ENCODE assay signal across 9 mouse cellular contexts in the genomic region with DNA sequence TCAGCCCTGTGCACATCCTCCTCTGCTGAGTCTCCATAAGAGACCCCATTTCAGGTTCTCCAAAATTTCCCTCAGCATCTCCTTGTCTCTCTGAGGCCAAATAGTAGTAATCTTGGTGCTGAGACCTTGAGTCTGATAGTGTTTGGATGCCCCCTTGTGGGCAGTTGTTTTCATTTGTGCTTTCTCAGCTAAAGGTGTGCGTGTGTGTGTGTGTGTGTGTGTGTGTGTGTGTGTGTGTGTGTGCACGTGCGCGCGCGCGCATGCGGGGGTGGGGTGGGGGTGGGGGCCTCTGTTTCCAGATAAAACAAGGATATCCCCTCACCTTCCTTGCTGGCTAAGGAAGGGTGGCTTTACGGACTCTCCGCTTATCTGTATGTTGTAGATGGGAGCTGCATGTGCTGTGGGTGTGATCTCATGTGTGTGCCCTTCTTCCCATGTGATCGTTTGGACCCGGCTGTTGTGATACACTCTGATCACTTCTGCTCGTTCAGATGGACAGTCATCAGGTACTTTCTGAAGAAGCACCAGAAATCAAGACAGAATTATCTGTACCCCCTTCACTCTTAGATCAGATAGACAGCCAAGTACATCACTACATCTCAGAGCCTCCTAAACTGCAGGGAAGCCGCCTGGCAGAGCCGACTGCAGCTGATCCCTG. TPM values are rescaled to one million over a fixed set of nuclear protein-coding genes. Genes with fewer than 3 reads are reported as not detected.
DNase-seq lines count a peak whose midpoint lies in the region; ATAC-seq lines count a peak whose summit lies in the region.
"Had no signal": no experiment of that assay in that cellular context is flagged by ENCODE, and none has a peak within 500 bp of the region (broad histone marks: within the 10 kb centered on the region; RNA-seq: fewer than 3 reads in every experiment).

No protein-coding gene starts in this region.

- no peaks in the 10 kb centered on the region for H3K27me3 ChIP-seq in forebrain, embryonic 14.5 days (replicated peaks; ENCODE audit: control insufficient read depth, insufficient read depth, low read length)
- H3K27me3 ChIP-seq in forebrain, embryonic 12.5 days, result no peaks in the 10 kb centered on the region; the same call in 1 of the 2 replicates
- H3K27me3 ChIP-seq in embryonic facial prominence, embryonic 15.5 days, result no peaks in the 10 kb centered on the region
- H3K27me3 ChIP-seq in kidney, embryonic 15.5 days, result no peaks in the 10 kb centered on the region

- WGBS in forebrain, embryonic 14.5 days, result 40% methylated on average over 15 of the region's 15 CpGs
- WGBS in forebrain, embryonic 12.5 days, result 39% methylated on average over 15 of the region's 15 CpGs
- WGBS in embryonic facial prominence, embryonic 15.5 days, result 24% methylated on average over 15 of the region's 15 CpGs
- 51% methylated on average over 15 of the region's 15 CpGs for WGBS in kidney, embryonic 15.5 days

- H3K4me2 ChIP-seq in forebrain, embryonic 14.5 days (ENCODE audit: low read length), result no peak overlapping the region
- no peak overlapping the region for H3K4me2 ChIP-seq in forebrain, embryonic 12.5 days
- H3K4me2 ChIP-seq in embryonic facial prominence, embryonic 15.5 days (replicated peaks), result 0 out of 2 replicates have a peak overlapping the region, but pooled peaks have one; percentile 4
- H3K4me2 ChIP-seq in kidney, embryonic 15.5 days, result no peak overlapping the region

- H3K9ac ChIP-seq in forebrain, embryonic 14.5 days (ENCODE audit: low read length), result no peak overlapping the region
- no peak overlapping the region for H3K9ac ChIP-seq in forebrain, embryonic 12.5 days
- H3K9ac ChIP-seq in embryonic facial prominence, embryonic 15.5 days, result no peak overlapping the region
- H3K9ac ChIP-seq in kidney, embryonic 15.5 days, result no peak overlapping the region

- peak; percentile 74 for DNase-seq in forebrain, embryonic 14.5 days (ENCODE audit: low spot score)
- DNase-seq in 3T3-L1 (ENCODE audit: low read depth, low spot score) (peak; percentile 91), R1 (ENCODE audit: low read depth, low spot score) (peak; percentile 73)
- DNase-seq in urinary bladder, postnatal 4 days (ENCODE audit: low spot score in 2 of 2), result no peak

- no peak overlapping the region for H3K4me3 ChIP-seq in forebrain, embryonic 14.5 days (ENCODE audit: low read depth, low read length)
- H3K4me3 ChIP-seq in forebrain, embryonic 12.5 days (replicated peaks), result no peak overlapping the region
- H3K4me3 ChIP-seq in embryonic facial prominence, embryonic 15.5 days (replicated peaks), result no peak overlapping the region
- no peak overlapping the region for H3K4me3 ChIP-seq in kidney, embryonic 15.5 days (replicated peaks)

- H3K4me1 ChIP-seq in forebrain, embryonic 14.5 days (ENCODE audit: control insufficient read depth, insufficient read depth, low read length), result peaks cover 3% of the 10 kb centered on the region; the same call in 1 of the 2 replicates
- H3K4me1 ChIP-seq in forebrain, embryonic 12.5 days, result peaks cover 21% of the 10 kb centered on the region
- peaks cover 78% of the 10 kb centered on the region for H3K4me1 ChIP-seq in embryonic facial prominence, embryonic 15.5 days
- peaks cover 49% of the 10 kb centered on the region for H3K4me1 ChIP-seq in kidney, embryonic 15.5 days

- no peaks in the 10 kb centered on the region for H3K36me3 ChIP-seq in forebrain, embryonic 14.5 days (ENCODE audit: control insufficient read depth, insufficient read depth, low read length)
- H3K36me3 ChIP-seq in forebrain, embryonic 12.5 days (replicated peaks), result no peaks in the 10 kb centered on the region
- no peaks in the 10 kb centered on the region for H3K36me3 ChIP-seq in embryonic facial prominence, embryonic 15.5 days
- no peaks in the 10 kb centered on the region for H3K36me3 ChIP-seq in kidney, embryonic 15.5 days

- no peaks in the 10 kb centered on the region for H3K9me3 ChIP-seq in forebrain, embryonic 14.5 days (replicated peaks; ENCODE audit: control insufficient read depth, low read length)
- no peaks in the 10 kb centered on the region for H3K9me3 ChIP-seq in forebrain, embryonic 12.5 days
- no peaks in the 10 kb centered on the region for H3K9me3 ChIP-seq in embryonic facial prominence, embryonic 15.5 days (replicated peaks)
- H3K9me3 ChIP-seq in kidney, embryonic 15.5 days (replicated peaks), result no peaks in the 10 kb centered on the region

- no peak overlapping the region for H3K27ac ChIP-seq in forebrain, embryonic 14.5 days (ENCODE audit: low read depth, low read length)
- no peak overlapping the region for H3K27ac ChIP-seq in forebrain, embryonic 12.5 days
- peak overlapping the region; percentile 76 for H3K27ac ChIP-seq in embryonic facial prominence, embryonic 15.5 days (replicated peaks)
- peak overlapping the region; percentile 46 for H3K27ac ChIP-seq in kidney, embryonic 15.5 days

- no peak for ATAC-seq in forebrain, embryonic 14.5 days
- ATAC-seq in forebrain, embryonic 12.5 days (ENCODE audit: low FRiP score), result no peak
- ATAC-seq in embryonic facial prominence, embryonic 15.5 days (ENCODE audit: insufficient number of reproducible peaks, low FRiP score, low TSS enrichment, low read depth), result no peak
- ATAC-seq in kidney, embryonic 15.5 days (replicated peaks; ENCODE audit: low FRiP score), result no peak
- peak; percentile 75 for ATAC-seq in megakaryocyte progenitor cell, adult 5-6 weeks (replicated peaks; ENCODE audit: poor library complexity)

RNA-seq across cellular contexts. Expression of gene Ccr7, which starts 30.8 kb away (rescaled TPM):
- not detected in 2 replicates for polyA plus RNA-seq in forebrain, embryonic 14.5 days (2014; fragmentation: Nextera tagmentation; extraction: Ambion mirVana)
- polyA plus RNA-seq in forebrain, embryonic 12.5 days (2016; fragmentation: Nextera tagmentation; extraction: Ambion mirVana), result 0.19 TPM in 1 of 2 replicates, not detected in the other
- polyA plus RNA-seq in embryonic facial prominence, embryonic 15.5 days (2015; fragmentation: Nextera tagmentation; extraction: Ambion mirVana), result 0.57 and 0.59 TPM in 2 replicates
- polyA plus RNA-seq in kidney, embryonic 15.5 days (2015; fragmentation: Nextera tagmentation; extraction: Ambion mirVana), result 0.17 and 0.18 TPM in 2 replicates
- total RNA-seq in megakaryocyte progenitor cell, adult 5-6 weeks (2015), result 0.17 and 0.22 TPM in 2 replicates
- not detected in 2 replicates for total RNA-seq in megakaryocyte progenitor cell, adult 5-6 weeks (2017)
- total RNA-seq: layer of hippocampus, postnatal 10 days had no signal

RNA-seq across cellular contexts. Expression of gene Tns4, which starts 35.0 kb away (rescaled TPM):
- 0.08 TPM in 1 of 2 replicates, not detected in the other for polyA plus RNA-seq in forebrain, embryonic 14.5 days (2014; fragmentation: Nextera tagmentation; extraction: Ambion mirVana)
- 0.04 and 0.29 TPM in 2 replicates for polyA plus RNA-seq in forebrain, embryonic 12.5 days (2016; fragmentation: Nextera tagmentation; extraction: Ambion mirVana)
- polyA plus RNA-seq in embryonic facial prominence, embryonic 15.5 days (2015; fragmentation: Nextera tagmentation; extraction: Ambion mirVana), result 2.7 and 2.8 TPM in 2 replicates
- 0.29 and 0.32 TPM in 2 replicates for polyA plus RNA-seq in kidney, embryonic 15.5 days (2015; fragmentation: Nextera tagmentation; extraction: Ambion mirVana)
- 2.1 and 2.4 TPM in 2 replicates for total RNA-seq in megakaryocyte progenitor cell, adult 5-6 weeks (2015)
- total RNA-seq in megakaryocyte progenitor cell, adult 5-6 weeks (2017), result 1.4 and 1.8 TPM in 2 replicates

Comparison
In these comparisons a context has a peak if more than half of its experiments do, and no peak if none do; other contexts are left out.
1. DNase-seq: peak in forebrain, embryonic 14.5 days (single experiment), 3T3-L1 (single experiment) and R1 (single experiment); none in urinary bladder, postnatal 4 days (0 of 2).
2. H3K27ac ChIP-seq: peak in embryonic facial prominence, embryonic 15.5 days (single experiment) and kidney, embryonic 15.5 days (single experiment); none in forebrain, embryonic 14.5 days (single experiment) and forebrain, embryonic 12.5 days (single experiment).